Mouse (Mus musculus) activated CD4-positive, CD25-positive, alpha-beta regulatory T cell (primary cell): Measurements from ENCODE around the gene Zscan25. TPM values are rescaled to one million over a fixed set of nuclear protein-coding genes. Genes with fewer than 3 reads are reported as not detected.

ENCODE experiments used
- polyA plus RNA-seq, 2 experiments: library from polyadenylated mRNA; unstranded; fragments of 100-300 nt; shearing (Covaris generic); gene quantifications; one replicate each; pipeline ENCODE4 v1.2.1; 2017

Gene Zscan25
- polyA plus RNA-seq: 1 to 10 TPM in 1 of 2 experiments, under 1 TPM in 1; 0.54 to 2.7 TPM

GRCm38 (mm10) chr5:145280371-145281143, at the start of gene Zscan25:
Gene Zscan25, plus strand, starts transcription at chr5:145280500.

GRCm38 (mm10) chr5:145231367-145231871, 48.9 kb upstream of the Zscan25 start, which contains the start of gene Zfp655:
Gene Zfp655, plus strand, starts transcription at chr5:145231715.

Other genes starting within 250 kb of the Zscan25 start
- not detected for gene Gm4871, start 247.7 kb upstream of the Zscan25 start, polyA plus RNA-seq
- not detected for gene 1700018F24Rik, start 237.5 kb upstream of the Zscan25 start, polyA plus RNA-seq
- gene Arpc1a, start 196.7 kb upstream of the Zscan25 start, polyA plus RNA-seq: 10 to 100 TPM; 71.7 to 83.7 TPM
- gene Kpna7, start 196.5 kb upstream of the Zscan25 start, polyA plus RNA-seq: under 1 TPM in 1 of 2 experiments, not detected in 1; 0.55 TPM
- gene Arpc1b, start 166.3 kb upstream of the Zscan25 start, polyA plus RNA-seq: 1,000 to 10,000 TPM; 1,057 to 1,320 TPM
- 10 to 100 TPM; 51.2 to 52.0 TPM for gene Pdap1, start 140.3 kb upstream of the Zscan25 start, polyA plus RNA-seq
- gene Bud31, start 140.1 kb upstream of the Zscan25 start, polyA plus RNA-seq: 100 to 1,000 TPM; 193 to 252 TPM
- 10 to 100 TPM; 14.9 to 21.3 TPM for gene Ptcd1, start 113.4 kb upstream of the Zscan25 start, polyA plus RNA-seq
- 10 to 100 TPM; 31.4 to 34.2 TPM for gene Cpsf4, start 113.3 kb upstream of the Zscan25 start, polyA plus RNA-seq
- gene Atp5j2, start 88.4 kb upstream of the Zscan25 start, polyA plus RNA-seq: 100 to 1,000 TPM; 455 to 490 TPM
- gene Zkscan14, start 78.6 kb upstream of the Zscan25 start, polyA plus RNA-seq: 10 to 100 TPM; 23.5 to 28.9 TPM
- gene Zkscan5, start 75.9 kb upstream of the Zscan25 start, polyA plus RNA-seq: 1 to 10 TPM; 4.2 to 7.6 TPM
- gene Zfp655, start 48.8 kb upstream of the Zscan25 start, polyA plus RNA-seq: 10 to 100 TPM; 47.0 to 48.1 TPM
- gene Cyp3a57, start 64.8 kb downstream of the Zscan25 start, polyA plus RNA-seq: not detected
- gene Cyp3a16, start 189.2 kb downstream of the Zscan25 start, polyA plus RNA-seq: not detected